Mouse (Mus musculus) midbrain, embryonic 13.5 days (tissue): ENCODE measurements around the gene Brat1. TPM values are rescaled to one million over a fixed set of nuclear protein-coding genes. Genes with fewer than 3 reads are reported as not detected.

Experiments used
- ATAC-seq: fragments of 200-750 bp; cut with Nextera tagmentation; 2 replicates; pipeline ENCODE4 v1.8.0; 2017; ENCODE audit warnings: mild to moderate bottlenecking, moderate TSS enrichment, moderate library complexity
- H3K27ac ChIP-seq: fragments of 300-500 bp; sonication (generic); 2 replicates; pipeline ENCODE4 v1.5.1; 2015; ENCODE audit warnings: inconsistent platforms, mild to moderate bottlenecking, moderate library complexity
- H3K27me3 ChIP-seq: fragments of 300-500 bp; sonication (generic); 2 replicates; pipeline ENCODE4 v1.6.1; 2015; ENCODE audit warnings: mild to moderate bottlenecking, inconsistent platforms
- H3K36me3 ChIP-seq: fragments of 300-500 bp; sonication (generic); 2 replicates; pipeline ENCODE4 v1.6.1; 2015; ENCODE audit warnings: mild to moderate bottlenecking, inconsistent platforms
- H3K4me1 ChIP-seq: fragments of 300-500 bp; sonication (generic); replicated peaks from 2 replicates; pipeline ENCODE4 v1.6.1; 2015; ENCODE audit warnings: inconsistent platforms
- H3K4me2 ChIP-seq: fragments of 300-500 bp; sonication (generic); replicated peaks from 2 replicates; pipeline ENCODE4 v1.6.1; 2015; ENCODE audit warnings: moderate library complexity, mild to moderate bottlenecking, inconsistent platforms
- H3K4me3 ChIP-seq: fragments of 300-500 bp; sonication (generic); replicated peaks from 2 replicates; pipeline ENCODE4 v1.5.1; 2015; ENCODE audit warnings: mild to moderate bottlenecking, inconsistent platforms
- H3K9ac ChIP-seq: fragments of 300-500 bp; sonication (generic); replicated peaks from 2 replicates; pipeline ENCODE4 v1.6.1; 2015; ENCODE audit warnings: mild to moderate bottlenecking, inconsistent platforms
- H3K9me3 ChIP-seq: fragments of 300-500 bp; sonication (generic); 2 replicates; pipeline ENCODE4 v1.6.1; 2016; ENCODE audit warnings: mild to moderate bottlenecking, inconsistent platforms
- WGBS: fragments of 180-500 bp; shearing (Covaris S2); methylation state at CpG from one replicate; pipeline ENCODE4 v1.1.7; 2015; 5-methylcytosine and 5-hydroxymethylcytosine counted together
- polyA plus RNA-seq: library from polyadenylated mRNA; unstranded; fragments of >200 nt; fragmentation: Nextera tagmentation; extraction: Ambion mirVana; gene quantifications from 2 replicates; pipeline ENCODE4 v1.2.1, GENCODE M21; 2015

Gene Brat1
- polyA plus RNA-seq, 1 experiment from 2014 or later: 22.4 TPM

- ATAC-seq: no peak
- Histone ChIP-seq H3K9ac (peak overlapping the region; percentile 36), H3K4me3 (peak overlapping the region; percentile 85), H3K4me1 (peaks cover 51% of the 10 kb centered on the region), H3K27ac (peak overlapping the region; percentile 91; the same call in 1 of the 2 replicates), H3K27me3 (no peaks in the 10 kb centered on the region), H3K9me3 (no peaks in the 10 kb centered on the region), H3K36me3 (peaks cover 14% of the 10 kb centered on the region), H3K4me2 (peak overlapping the region; percentile 80)
- WGBS: 65% methylated on average over 19 of the region's 19 CpGs
Observed at GRCm38 (mm10) chr5:140702618-140703175, 2.1 kb upstream of the Brat1 start.

GRCm38 (mm10) chr5:140703480-140704377, 1.1 kb upstream of the Brat1 start:
- 41% methylated on average over 17 of the region's 17 CpGs for WGBS
- peaks cover 17% of the 10 kb centered on the region for H3K36me3 ChIP-seq
- peak overlapping the region; percentile 57 for H3K4me3 ChIP-seq
- H3K4me1 ChIP-seq: peaks cover 48% of the 10 kb centered on the region
- peak; percentile 3 for ATAC-seq
- H3K4me2 ChIP-seq: peak overlapping the region; percentile 88
- no peak overlapping the region for H3K9ac ChIP-seq
- no peaks in the 10 kb centered on the region for H3K27me3 ChIP-seq
- H3K9me3 ChIP-seq: no peaks in the 10 kb centered on the region
- H3K27ac ChIP-seq: peak overlapping the region; percentile 78; the same call in 1 of the 2 replicates

DNA sequence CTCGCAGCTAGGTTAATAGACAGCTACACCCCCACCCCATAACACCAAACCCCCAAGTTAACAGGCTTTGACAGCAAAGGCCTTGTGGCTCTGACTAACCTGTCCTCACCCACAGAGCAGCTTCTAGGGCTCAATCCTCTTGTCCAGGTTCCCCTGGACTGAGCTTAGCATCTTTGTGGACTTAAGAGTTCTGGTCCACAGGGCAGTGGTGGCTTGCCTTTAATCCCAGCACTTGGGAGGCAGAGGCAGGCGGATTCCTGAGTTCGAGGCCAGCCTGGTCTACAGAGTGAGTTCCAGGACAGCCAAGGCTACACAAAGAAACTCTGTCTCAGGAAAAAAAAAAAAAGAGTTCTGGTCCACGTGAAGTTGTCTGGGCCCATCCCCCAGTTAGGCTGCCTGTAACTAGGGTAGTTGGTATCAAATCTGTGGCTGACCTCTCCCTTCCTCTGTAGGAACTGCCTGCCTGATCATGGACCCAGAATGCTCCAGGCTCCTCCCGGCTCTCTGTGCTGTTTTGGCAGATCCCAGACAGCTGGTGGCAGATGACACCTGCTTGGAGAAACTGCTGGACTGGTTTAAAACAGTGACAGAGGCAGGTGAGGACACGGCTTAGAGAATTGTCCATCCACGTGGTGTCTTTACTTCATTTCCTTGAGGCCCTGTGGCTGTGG, 825 bp downstream of the Brat1 start:
- no peaks in the 10 kb centered on the region for H3K27me3 ChIP-seq
- peak overlapping the region; percentile 88 for H3K4me2 ChIP-seq
- 71% methylated on average over 7 of the region's 7 CpGs for WGBS
- no peaks in the 10 kb centered on the region for H3K9me3 ChIP-seq
- H3K36me3 ChIP-seq: peaks cover 24% of the 10 kb centered on the region
- ATAC-seq: no peak
- H3K9ac ChIP-seq: peak overlapping the region; percentile 77
- peaks cover 37% of the 10 kb centered on the region for H3K4me1 ChIP-seq
- H3K4me3 ChIP-seq: peak overlapping the region; percentile 57
- peak overlapping the region; percentile 78; the same call in 1 of the 2 replicates for H3K27ac ChIP-seq

- peaks cover 14% of the 10 kb centered on the region for H3K4me1 ChIP-seq
- no peaks in the 10 kb centered on the region for H3K27me3 ChIP-seq
- H3K27ac ChIP-seq: no peak overlapping the region
- no peak overlapping the region for H3K4me2 ChIP-seq
- peaks cover 71% of the 10 kb centered on the region for H3K36me3 ChIP-seq
- 93% methylated on average over 6 of the region's 6 CpGs for WGBS
- H3K9me3 ChIP-seq: no peaks in the 10 kb centered on the region
- H3K9ac ChIP-seq: no peak overlapping the region
- no peak overlapping the region for H3K4me3 ChIP-seq
- no peak for ATAC-seq
Observed at GRCm38 (mm10) chr5:140710315-140710714, 5.5 kb downstream of the Brat1 start.

- 84% methylated on average over 5 of the region's 5 CpGs for WGBS
- no peak overlapping the region for H3K27ac ChIP-seq
- peaks cover 6% of the 10 kb centered on the region for H3K4me1 ChIP-seq
- no peak overlapping the region for H3K4me2 ChIP-seq
- H3K36me3 ChIP-seq: peaks cover 78% of the 10 kb centered on the region
- ATAC-seq: no peak
- no peaks in the 10 kb centered on the region for H3K27me3 ChIP-seq
- no peak overlapping the region for H3K9ac ChIP-seq
- H3K4me3 ChIP-seq: no peak overlapping the region
- no peaks in the 10 kb centered on the region for H3K9me3 ChIP-seq
Observed at GRCm38 (mm10) chr5:140711040-140711439, 6.2 kb downstream of the Brat1 start.

- peaks cover 42% of the 10 kb centered on the region for H3K36me3 ChIP-seq
- no peak overlapping the region for H3K27ac ChIP-seq
- peaks cover 21% of the 10 kb centered on the region for H3K4me1 ChIP-seq
- no peaks in the 10 kb centered on the region; the same call in 1 of the 2 replicates for H3K9me3 ChIP-seq
- H3K9ac ChIP-seq: no peak overlapping the region
- H3K4me2 ChIP-seq: no peak overlapping the region
- no peaks in the 10 kb centered on the region for H3K27me3 ChIP-seq
- no peak overlapping the region for H3K4me3 ChIP-seq
- WGBS: 82% methylated on average over 7 of the region's 7 CpGs
- ATAC-seq: no peak
Observed at GRCm38 (mm10) chr5:140720773-140721172, 16.0 kb downstream of the Brat1 start.

DNA sequence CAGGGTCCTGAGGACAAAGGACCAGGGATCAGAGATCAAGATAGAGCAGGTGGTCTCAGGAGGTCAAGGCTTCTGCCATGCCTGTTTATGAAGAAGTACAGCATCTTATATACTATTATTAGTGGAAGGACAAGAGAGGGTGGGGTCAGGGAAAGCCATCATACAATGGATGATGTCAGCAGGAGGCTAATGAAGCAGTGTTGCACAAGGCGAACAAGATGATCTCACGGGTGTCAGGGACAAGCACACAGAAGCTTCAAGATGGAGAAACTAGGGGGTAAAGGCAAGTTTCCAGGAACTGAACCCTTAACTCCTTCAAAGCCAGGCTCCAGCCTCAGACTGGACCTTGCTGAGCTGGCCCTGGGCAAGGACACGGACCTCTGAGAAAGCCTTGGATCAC, 17.3 kb downstream of the Brat1 start:
- Histone ChIP-seq H3K4me1 (peaks cover 27% of the 10 kb centered on the region), H3K27ac (no peak overlapping the region), H3K36me3 (peaks cover 29% of the 10 kb centered on the region), H3K9me3 (no peaks in the 10 kb centered on the region; the same call in 1 of the 2 replicates), H3K27me3 (no peaks in the 10 kb centered on the region), H3K4me2 (no peak overlapping the region), H3K9ac (no peak overlapping the region), H3K4me3 (no peak overlapping the region)
- 88% methylated on average over 3 of the region's 3 CpGs for WGBS
- ATAC-seq: no peak

- H3K27ac ChIP-seq: no peak within 1 kb of the TSS
- no peak within 1 kb of the TSS for H3K4me3 ChIP-seq
- H3K4me1 ChIP-seq: peaks cover 27% of the 10 kb centered on the region
- H3K9ac ChIP-seq: 0 out of 2 replicates have a peak within 1 kb of the TSS, but pooled peaks have one; percentile 1
- H3K4me2 ChIP-seq: 0 out of 2 replicates have a peak within 1 kb of the TSS, but pooled peaks have one; percentile 25
- H3K27me3 ChIP-seq: no peaks in the 10 kb centered on the region
- WGBS: 62% methylated on average over 13 of the region's 13 CpGs
- no peaks in the 10 kb centered on the region; the same call in 1 of the 2 replicates for H3K9me3 ChIP-seq
- ATAC-seq: peak; percentile 82
- peaks cover 12% of the 10 kb centered on the region for H3K36me3 ChIP-seq
Observed at GRCm38 (mm10) chr5:140723822-140724221, 19.0 kb downstream of the Brat1 start, which contains the start of gene Amz1. TSS of gene Amz1 (plus strand) at chr5:140724127.

DNA sequence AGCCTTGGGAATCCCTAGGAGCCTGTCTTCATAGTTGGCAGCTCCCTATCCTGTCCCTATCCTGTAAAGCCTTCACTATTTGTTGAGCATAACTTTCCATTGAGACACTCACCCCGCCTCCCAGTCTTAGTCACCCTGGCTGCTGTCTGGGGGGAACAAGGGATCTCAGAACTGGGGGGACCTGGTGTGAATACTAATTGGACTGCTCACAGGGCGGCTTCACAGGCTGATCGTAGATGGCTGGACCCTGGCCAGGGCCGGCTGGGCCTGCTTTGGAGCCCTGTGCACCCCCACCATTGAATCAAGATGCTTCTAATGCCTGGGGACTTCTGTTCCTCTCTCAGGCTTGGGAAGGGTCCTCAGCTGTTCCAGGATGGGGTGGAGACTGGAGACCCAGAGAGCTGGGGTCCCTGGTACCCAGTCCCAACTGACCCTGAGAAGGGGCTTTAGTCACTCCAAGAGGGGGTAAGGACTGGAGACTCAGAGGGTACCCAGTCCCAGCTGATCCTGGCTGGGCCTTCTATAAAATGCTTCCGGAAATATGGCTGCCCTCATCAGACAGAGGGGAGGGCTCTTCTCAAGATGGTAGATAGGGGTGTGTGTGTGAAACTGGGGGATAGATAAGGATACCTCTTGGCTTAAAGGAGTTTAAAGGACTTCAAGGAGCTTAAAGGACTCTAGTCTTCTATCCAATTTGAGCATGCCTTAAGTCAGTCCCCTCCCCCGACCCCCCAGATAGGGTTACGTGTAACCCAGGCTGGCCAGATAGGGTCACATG, 21.4 kb downstream of the Brat1 start:
- no peak overlapping the region for H3K4me3 ChIP-seq
- no peaks in the 10 kb centered on the region for H3K9me3 ChIP-seq
- no peak overlapping the region for H3K4me2 ChIP-seq
- peak; percentile 72 for ATAC-seq
- H3K27ac ChIP-seq: peak overlapping the region; percentile 72
- no peaks in the 10 kb centered on the region for H3K36me3 ChIP-seq
- peaks cover 27% of the 10 kb centered on the region for H3K4me1 ChIP-seq
- WGBS: 67% methylated on average over 7 of the region's 7 CpGs
- no peaks in the 10 kb centered on the region for H3K27me3 ChIP-seq
- no peak overlapping the region for H3K9ac ChIP-seq

DNA sequence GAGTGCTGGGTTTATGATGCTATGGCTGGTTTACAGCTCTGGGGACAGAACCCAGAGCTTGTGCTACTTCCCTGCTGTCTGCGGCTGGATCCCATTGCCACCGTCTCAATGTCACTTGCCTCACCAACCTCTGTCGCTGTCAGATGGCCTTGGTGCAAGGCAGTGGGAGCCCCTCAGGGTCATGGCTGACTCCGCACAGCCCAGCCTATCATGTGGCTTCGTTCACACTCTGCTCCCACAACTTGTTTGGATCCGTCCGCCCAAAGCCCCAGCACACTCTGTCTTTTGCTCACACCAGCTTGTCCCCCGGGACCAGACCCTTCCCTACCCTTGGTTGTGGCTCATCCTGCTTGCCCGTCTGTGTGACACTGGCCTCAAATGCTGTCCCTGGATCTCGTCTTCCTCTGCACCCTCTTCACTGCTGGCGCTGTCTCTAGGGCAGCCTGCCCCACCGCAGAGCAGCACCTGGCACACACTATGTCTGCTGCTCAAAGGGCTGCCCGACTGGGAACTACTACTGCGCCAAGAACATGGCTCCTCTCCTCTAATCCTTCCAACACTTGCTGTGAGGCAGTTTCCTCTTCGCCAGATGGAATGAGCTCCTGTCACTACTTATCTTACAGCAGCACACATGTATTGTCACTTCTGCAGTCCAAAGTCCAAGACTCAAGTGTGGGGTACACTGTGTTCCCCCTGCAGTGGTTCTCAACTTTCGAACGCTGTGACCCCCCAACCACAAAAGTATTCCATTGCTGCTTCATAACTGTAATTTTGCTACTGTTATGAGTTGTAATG, 22.3 kb downstream of the Brat1 start:
- Histone ChIP-seq H3K9ac (no peak overlapping the region), H3K36me3 (no peaks in the 10 kb centered on the region), H3K27me3 (no peaks in the 10 kb centered on the region), H3K9me3 (no peaks in the 10 kb centered on the region), H3K4me1 (peaks cover 27% of the 10 kb centered on the region), H3K4me3 (no peak overlapping the region), H3K4me2 (no peak overlapping the region), H3K27ac (no peak overlapping the region)
- WGBS: 87% methylated on average over 17 of the region's 17 CpGs
- no peak for ATAC-seq
